20 mouse cellular contexts compared by ENCODE assay signal in genomic region chr5:97800017-97800416, GRCm38 (mm10).
DNase-seq lines count a peak whose midpoint lies in the region; ATAC-seq and TF ChIP-seq lines count a peak whose summit lies in the region.
"Had no signal": no experiment of that assay in that cellular context is flagged by ENCODE, and none has a peak within 500 bp of the region (broad histone marks: within the 10 kb centered on the region; RNA-seq: fewer than 3 reads in every experiment).

No protein-coding gene starts in this region.

- no peak for TF ChIP-seq CTCF in gastrocnemius, adult 2 months (IDR thresholded peaks at IDR 0.05)
- no peak for TF ChIP-seq CTCF in cerebellum, adult 2 months (IDR thresholded peaks at IDR 0.05; ENCODE audit: borderline replicate concordance, insufficient read depth, low read depth, low read length)

- 33% methylated on average over 3 of the region's 3 CpGs for WGBS in midbrain, embryonic 11.5 days
- WGBS in midbrain, embryonic 10.5 days = 49% methylated on average over 3 of the region's 3 CpGs
- 24% methylated on average over 3 of the region's 3 CpGs for WGBS in midbrain, embryonic 14.5 days
- 37% methylated on average over 3 of the region's 3 CpGs for WGBS in cerebellum, adult 2 months

- DNase-seq in gastrocnemius, adult 2 months = no peak
- DNase-seq in gastrocnemius, postnatal 4 days (ENCODE audit: low spot score in 2 of 2) = no peak
- DNase-seq in midbrain, embryonic 11.5 days (ENCODE audit: low spot score, missing footprints) = no peak
- DNase-seq in midbrain, embryonic 10.5 days (ENCODE audit: low spot score) = no peak
- peak; percentile 15 for DNase-seq in midbrain, embryonic 14.5 days
- DNase-seq in c-Kit-positive CD71-positive TER-119-positive erythroid progenitor cells, embryonic 14.5 days (ENCODE audit: low spot score) = no peak
- no peak for DNase-seq in cerebellum, adult 2 months
- DNase-seq: cerebellum, adult 9-11 months; embryo, embryonic 11 days; heart, postnatal 4 days; kidney, adult 8-10 months; kidney, postnatal 14 days; liver; liver, postnatal 0 days; right cerebral cortex, postnatal 25 days; thymus, adult 18-20 months; thymus, postnatal 4 days had no signal

- ATAC-seq in midbrain, embryonic 11.5 days (ENCODE audit: low FRiP score) = peak; percentile 30; the same call in 1 of the 2 replicates
- ATAC-seq in midbrain, embryonic 14.5 days (ENCODE audit: low FRiP score, low TSS enrichment) = no peak
- ATAC-seq: liver, postnatal 0 days had no signal

- H3K4me1 ChIP-seq in midbrain, embryonic 11.5 days (ENCODE audit: control insufficient read depth, insufficient read depth, low read length) = no peaks in the 10 kb centered on the region
- peaks cover 6% of the 10 kb centered on the region; the same call in 1 of the 2 replicates for H3K4me1 ChIP-seq in midbrain, embryonic 10.5 days
- no peaks in the 10 kb centered on the region for H3K4me1 ChIP-seq in midbrain, embryonic 14.5 days (ENCODE audit: control insufficient read depth, insufficient read depth, low read length)
- no peaks in the 10 kb centered on the region for H3K4me1 ChIP-seq in cerebellum, adult 2 months (ENCODE audit: control insufficient read depth, insufficient read depth, low read length)
- H3K4me1 ChIP-seq: megakaryocyte, embryonic 14.5 days; stomach, embryonic 15.5 days had no signal

- peak overlapping the region; percentile 21; the same call in 1 of the 2 replicates for H3K27ac ChIP-seq in gastrocnemius, adult 2 months
- H3K27ac ChIP-seq in midbrain, embryonic 11.5 days (ENCODE audit: low read depth, low read length) = no peak overlapping the region
- H3K27ac ChIP-seq in midbrain, embryonic 10.5 days (replicated peaks) = no peak overlapping the region
- no peak overlapping the region for H3K27ac ChIP-seq in midbrain, embryonic 14.5 days (replicated peaks; ENCODE audit: low read depth, low read length)
- no peak overlapping the region for H3K27ac ChIP-seq in cerebellum, adult 2 months (ENCODE audit: insufficient read depth, low read length)
- H3K27ac ChIP-seq: stomach, embryonic 15.5 days had no signal

- H3K27me3 ChIP-seq in midbrain, embryonic 11.5 days (ENCODE audit: control insufficient read depth, insufficient read depth, low read length) = no peaks in the 10 kb centered on the region
- H3K27me3 ChIP-seq in midbrain, embryonic 10.5 days (ENCODE audit: low read depth, poor library complexity, severe bottlenecking) = no peaks in the 10 kb centered on the region
- no peaks in the 10 kb centered on the region for H3K27me3 ChIP-seq in midbrain, embryonic 14.5 days (ENCODE audit: control insufficient read depth, insufficient read depth, low read length)
- H3K27me3 ChIP-seq in cerebellum, adult 2 months (ENCODE audit: control insufficient read depth, insufficient read depth, low read length) = no peaks in the 10 kb centered on the region
- H3K27me3 ChIP-seq: CH12.LX; megakaryocyte, embryonic 14.5 days; stomach, embryonic 15.5 days had no signal

- no peak overlapping the region for H3K4me3 ChIP-seq in gastrocnemius, adult 2 months
- H3K4me3 ChIP-seq in midbrain, embryonic 11.5 days (ENCODE audit: low read depth, low read length) = no peak overlapping the region
- H3K4me3 ChIP-seq in midbrain, embryonic 10.5 days = no peak overlapping the region
- H3K4me3 ChIP-seq in midbrain, embryonic 14.5 days (replicated peaks; ENCODE audit: low read depth, low read length) = no peak overlapping the region
- H3K4me3 ChIP-seq in cerebellum, adult 2 months (replicated peaks; ENCODE audit: insufficient read depth, low read depth, low read length) = no peak overlapping the region
- H3K4me3 ChIP-seq: megakaryocyte, embryonic 14.5 days; stomach, embryonic 15.5 days had no signal

- intact Hi-C loops in gastrocnemius, adult 2 months (cut with DNase I) = no loop called here

- H3K9me3 ChIP-seq in midbrain, embryonic 11.5 days (ENCODE audit: control insufficient read depth, low read length) = no peaks in the 10 kb centered on the region
- H3K9me3 ChIP-seq in midbrain, embryonic 10.5 days (replicated peaks) = no peaks in the 10 kb centered on the region
- no peaks in the 10 kb centered on the region for H3K9me3 ChIP-seq in midbrain, embryonic 14.5 days (ENCODE audit: control insufficient read depth, low read length)
- H3K9me3 ChIP-seq: megakaryocyte, embryonic 14.5 days; stomach, embryonic 15.5 days had no signal

- no peak overlapping the region for H3K4me2 ChIP-seq in midbrain, embryonic 11.5 days
- no peak overlapping the region for H3K4me2 ChIP-seq in midbrain, embryonic 14.5 days (ENCODE audit: low read length)
- H3K4me2 ChIP-seq: stomach, embryonic 15.5 days had no signal

- TF ChIP-seq POLR2A in cerebellum, adult 2 months (IDR thresholded peaks at IDR 0.05; ENCODE audit: borderline replicate concordance, insufficient read depth, low read length) = no peak

- H3K36me3 ChIP-seq in midbrain, embryonic 11.5 days (ENCODE audit: control insufficient read depth, insufficient read depth, low read length) = no peaks in the 10 kb centered on the region
- H3K36me3 ChIP-seq in midbrain, embryonic 10.5 days = no peaks in the 10 kb centered on the region
- no peaks in the 10 kb centered on the region for H3K36me3 ChIP-seq in midbrain, embryonic 14.5 days (ENCODE audit: control insufficient read depth, insufficient read depth, low read length)
- H3K36me3 ChIP-seq: stomach, embryonic 15.5 days had no signal

- H3K9ac ChIP-seq in midbrain, embryonic 11.5 days (ENCODE audit: low read length) = no peak overlapping the region
- no peak overlapping the region for H3K9ac ChIP-seq in midbrain, embryonic 14.5 days (replicated peaks; ENCODE audit: low read length)
- H3K9ac ChIP-seq: liver, postnatal 0 days; stomach, embryonic 15.5 days had no signal
